Mouse (Mus musculus) ES-E14 (cell line): ENCODE measurements around the gene 4930595D18Rik.

Source experiments
- HCFC1 ChIP-seq: IDR thresholded peaks from 2 replicates; pipeline ENCODE4 v1.6.1; 2012; ENCODE audit warnings: low read length, inconsistent platforms, borderline replicate concordance; ENCODE audit not compliant: insufficient read depth
- MAFK ChIP-seq: IDR thresholded peaks from 2 replicates; pipeline ENCODE4 v1.6.1; 2014; ENCODE audit warnings: mild to moderate bottlenecking, low read depth, low read length, inconsistent platforms; ENCODE audit not compliant: insufficient read depth
- ZNF384 ChIP-seq: IDR thresholded peaks from 2 replicates; pipeline ENCODE4 v1.6.1; 2012; ENCODE audit warnings: low read depth, low read length, inconsistent platforms

DNA sequence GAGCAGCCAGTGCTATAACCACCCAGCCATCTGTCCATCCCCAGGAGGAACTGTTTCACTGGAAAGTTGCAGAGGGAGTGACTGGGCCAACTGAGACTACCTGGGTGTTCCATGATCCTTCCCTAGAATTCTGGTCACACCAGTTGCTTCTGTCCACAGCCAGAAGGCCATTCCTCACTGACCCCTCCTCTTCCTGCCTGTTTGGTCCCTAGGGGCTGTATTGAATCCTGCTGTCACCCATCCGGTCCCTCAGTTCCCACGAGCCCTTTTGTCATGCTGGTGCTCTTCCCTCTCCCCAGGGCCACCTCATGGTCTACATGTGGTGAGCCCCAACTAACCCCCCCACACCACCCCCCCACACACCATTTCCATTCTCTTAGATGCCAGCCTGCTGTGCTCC lies 6.6 kb upstream of the 4930595D18Rik start:
- TF ChIP-seq MAFK (no peak), HCFC1 (no peak), ZNF384 (no peak)
